ENCODE assay signal across 27 mouse cellular contexts in the genomic region with DNA sequence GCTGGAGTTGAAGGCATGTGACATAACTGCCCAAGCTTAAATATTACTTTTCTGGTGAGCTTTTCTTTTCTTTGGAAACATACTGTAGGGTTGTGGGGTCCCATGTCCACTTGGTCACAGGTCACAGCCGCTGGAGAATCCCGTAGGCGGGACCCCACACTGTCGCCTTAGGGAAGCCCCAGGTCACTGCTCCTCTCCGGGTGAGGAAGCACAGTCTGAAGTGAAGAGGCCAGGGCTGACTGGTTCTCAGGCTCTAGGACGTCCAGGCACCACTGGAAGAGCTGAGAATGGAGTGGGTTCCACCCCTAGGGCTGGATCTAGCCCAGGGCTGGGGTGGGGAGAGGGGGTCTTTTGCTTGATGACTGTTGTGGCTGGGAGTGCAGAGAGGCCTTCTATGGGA. TPM values are rescaled to one million over a fixed set of nuclear protein-coding genes. Genes with fewer than 3 reads are reported as not detected.
DNase-seq lines count a peak whose midpoint lies in the region; ATAC-seq and TF ChIP-seq lines count a peak whose summit lies in the region.
"Had no signal": no experiment of that assay in that cellular context is flagged by ENCODE, and none has a peak within 500 bp of the region (broad histone marks: within the 10 kb centered on the region; RNA-seq: fewer than 3 reads in every experiment).

No protein-coding gene starts in this region.

- peaks cover 2% of the 10 kb centered on the region; the same call in 1 of the 2 replicates for H3K4me1 ChIP-seq in heart, embryonic 10.5 days
- peaks cover 5% of the 10 kb centered on the region for H3K4me1 ChIP-seq in heart, embryonic 12.5 days (replicated peaks)
- H3K4me1 ChIP-seq in embryonic facial prominence, embryonic 15.5 days = no peaks in the 10 kb centered on the region
- H3K4me1 ChIP-seq in kidney, embryonic 14.5 days (ENCODE audit: control insufficient read depth, insufficient read depth, low read length) = no peaks in the 10 kb centered on the region
- H3K4me1 ChIP-seq in lung, postnatal 0 days (ENCODE audit: insufficient read depth, low read depth, low read length) = 0 out of 2 replicates have a peak, but pooled peaks cover 4% of the 10 kb centered on the region
- H3K4me1 ChIP-seq: forebrain, embryonic 13.5 days; hindbrain, embryonic 10.5 days; limb, embryonic 12.5 days; midbrain, embryonic 10.5 days had no signal

- no peaks in the 10 kb centered on the region for H3K27me3 ChIP-seq in heart, embryonic 10.5 days (ENCODE audit: insufficient read depth, poor library complexity, severe bottlenecking)
- H3K27me3 ChIP-seq in heart, embryonic 12.5 days (replicated peaks) = no peaks in the 10 kb centered on the region
- no peaks in the 10 kb centered on the region for H3K27me3 ChIP-seq in embryonic facial prominence, embryonic 15.5 days
- no peaks in the 10 kb centered on the region for H3K27me3 ChIP-seq in kidney, embryonic 14.5 days (ENCODE audit: control insufficient read depth, insufficient read depth, low read length)
- no peaks in the 10 kb centered on the region for H3K27me3 ChIP-seq in lung, postnatal 0 days (replicated peaks; ENCODE audit: insufficient read depth, low read length)
- H3K27me3 ChIP-seq: forebrain, embryonic 13.5 days; limb, embryonic 12.5 days; liver, embryonic 13.5 days; Patski had no signal

- no peak overlapping the region for H3K4me3 ChIP-seq in heart, embryonic 10.5 days
- no peak overlapping the region for H3K4me3 ChIP-seq in heart, embryonic 12.5 days
- no peak overlapping the region for H3K4me3 ChIP-seq in embryonic facial prominence, embryonic 15.5 days (replicated peaks)
- H3K4me3 ChIP-seq in kidney, embryonic 14.5 days (ENCODE audit: low read length) = no peak overlapping the region
- H3K4me3 ChIP-seq in lung, postnatal 0 days (ENCODE audit: low read depth, low read length) = no peak overlapping the region
- H3K4me3 ChIP-seq: forebrain, embryonic 13.5 days; hindbrain, embryonic 10.5 days; limb, embryonic 12.5 days; liver, embryonic 13.5 days; midbrain, embryonic 10.5 days had no signal

- no peak overlapping the region for H3K9ac ChIP-seq in heart, embryonic 12.5 days
- no peak overlapping the region for H3K9ac ChIP-seq in embryonic facial prominence, embryonic 15.5 days
- no peak overlapping the region for H3K9ac ChIP-seq in kidney, embryonic 14.5 days (ENCODE audit: low read depth, low read length)
- no peak overlapping the region for H3K9ac ChIP-seq in lung, postnatal 0 days (replicated peaks; ENCODE audit: low read depth)
- H3K9ac ChIP-seq: forebrain, embryonic 13.5 days; limb, embryonic 12.5 days; liver, embryonic 13.5 days had no signal

- peaks cover 18% of the 10 kb centered on the region for H3K36me3 ChIP-seq in heart, embryonic 10.5 days
- H3K36me3 ChIP-seq in heart, embryonic 12.5 days = peaks cover 34% of the 10 kb centered on the region
- peaks cover 13% of the 10 kb centered on the region for H3K36me3 ChIP-seq in embryonic facial prominence, embryonic 15.5 days
- H3K36me3 ChIP-seq in kidney, embryonic 14.5 days (ENCODE audit: control insufficient read depth, insufficient read depth, low read length) = peaks cover 9% of the 10 kb centered on the region
- H3K36me3 ChIP-seq in lung, postnatal 0 days (ENCODE audit: insufficient read depth, low read length) = peaks cover 4% of the 10 kb centered on the region; the same call in 1 of the 2 replicates
- H3K36me3 ChIP-seq: hindbrain, embryonic 10.5 days; midbrain, embryonic 10.5 days had no signal

- WGBS in heart, embryonic 10.5 days = 78% methylated on average over 6 of the region's 6 CpGs
- WGBS in heart, embryonic 12.5 days = 76% methylated on average over 6 of the region's 6 CpGs
- WGBS in embryonic facial prominence, embryonic 15.5 days = 81% methylated on average over 6 of the region's 6 CpGs
- 51% methylated on average over 6 of the region's 6 CpGs for WGBS in kidney, embryonic 14.5 days
- 79% methylated on average over 6 of the region's 6 CpGs for WGBS in lung, postnatal 0 days

- no peaks in the 10 kb centered on the region for H3K9me3 ChIP-seq in heart, embryonic 10.5 days
- H3K9me3 ChIP-seq in heart, embryonic 12.5 days (replicated peaks) = no peaks in the 10 kb centered on the region
- no peaks in the 10 kb centered on the region for H3K9me3 ChIP-seq in embryonic facial prominence, embryonic 15.5 days (replicated peaks)
- H3K9me3 ChIP-seq in kidney, embryonic 14.5 days (ENCODE audit: control insufficient read depth, low read length) = no peaks in the 10 kb centered on the region
- no peaks in the 10 kb centered on the region for H3K9me3 ChIP-seq in lung, postnatal 0 days (ENCODE audit: low read length)
- H3K9me3 ChIP-seq: forebrain, embryonic 13.5 days; hindbrain, embryonic 10.5 days; limb, embryonic 12.5 days; liver, embryonic 13.5 days; midbrain, embryonic 10.5 days had no signal

- TF ChIP-seq EP300 in lung, postnatal 0 days (IDR thresholded peaks at IDR 0.05) = no peak

- no peak for TF ChIP-seq CTCF in lung, postnatal 0 days (IDR thresholded peaks at IDR 0.05)

- intact Hi-C loops in left cerebral cortex, postnatal 25 days (cut with DNase I) = no loop called here

- DNase-seq in heart, embryonic 10.5 days (ENCODE audit: low spot score) = peak; percentile 57
- DNase-seq in kidney, postnatal 14 days = peak; percentile 35
- no peak for DNase-seq in lung, postnatal 0 days (ENCODE audit: low spot score)
- no peak for DNase-seq in frontal cortex, adult 2 months (ENCODE audit: extremely low spot score in 1 of 2, low spot score in 1 of 2)
- DNase-seq in left cerebral cortex, postnatal 25 days (ENCODE audit: low spot score in 2 of 2) = no peak
- DNase-seq: adrenal gland, postnatal 10 days; cerebellum, adult 9-10 months; cerebellum, postnatal 36 days; gastrocnemius, postnatal 25 days; heart, adult 18-20 months; heart, postnatal 14 days; liver, embryonic 13.5 days; lung, adult 2 months; lung, postnatal 14 days; right cerebral cortex, postnatal 25 days; thymus, adult 2 months; thymus, postnatal 4 days had no signal

- no peak overlapping the region for H3K4me2 ChIP-seq in heart, embryonic 12.5 days
- no peak overlapping the region for H3K4me2 ChIP-seq in embryonic facial prominence, embryonic 15.5 days (replicated peaks)
- H3K4me2 ChIP-seq in kidney, embryonic 14.5 days (replicated peaks; ENCODE audit: low read depth, low read length) = no peak overlapping the region
- H3K4me2 ChIP-seq in lung, postnatal 0 days (replicated peaks; ENCODE audit: low read depth, low read length) = no peak overlapping the region
- H3K4me2 ChIP-seq: forebrain, embryonic 13.5 days; limb, embryonic 12.5 days; liver, embryonic 13.5 days had no signal

- no peak overlapping the region for H3K27ac ChIP-seq in heart, embryonic 10.5 days
- no peak overlapping the region for H3K27ac ChIP-seq in heart, embryonic 12.5 days (ENCODE audit: poor library complexity, severe bottlenecking)
- H3K27ac ChIP-seq in embryonic facial prominence, embryonic 15.5 days (replicated peaks) = no peak overlapping the region
- H3K27ac ChIP-seq in kidney, embryonic 14.5 days (ENCODE audit: low read depth, low read length) = no peak overlapping the region
- H3K27ac ChIP-seq in lung, postnatal 0 days (ENCODE audit: low read length) = no peak overlapping the region
- H3K27ac ChIP-seq: forebrain, embryonic 13.5 days; hindbrain, embryonic 10.5 days; limb, embryonic 12.5 days; liver, embryonic 13.5 days; midbrain, embryonic 10.5 days had no signal

- ATAC-seq in heart, embryonic 12.5 days (ENCODE audit: insufficient number of reproducible peaks, low FRiP score) = no peak
- ATAC-seq in embryonic facial prominence, embryonic 15.5 days (ENCODE audit: insufficient number of reproducible peaks, low FRiP score, low TSS enrichment, low read depth) = peak; percentile 39; the same call in 1 of the 2 replicates
- peak; percentile 71 for ATAC-seq in kidney, embryonic 14.5 days (ENCODE audit: low FRiP score, low TSS enrichment)
- ATAC-seq in lung, postnatal 0 days = no peak
- ATAC-seq: forebrain, embryonic 13.5 days; hindbrain, embryonic 16.5 days; midbrain, embryonic 16.5 days; Patski had no signal

RNA-seq across cellular contexts. Expression of a gene that starts 11.6 kb away (rescaled TPM):
- 79.2 and 113 TPM in 2 replicates for polyA plus RNA-seq in heart, embryonic 10.5 days (2016; fragmentation: Nextera tagmentation; extraction: Ambion mirVana)
- 185 and 195 TPM in 2 replicates for polyA plus RNA-seq in heart, embryonic 12.5 days (2016; fragmentation: Nextera tagmentation; extraction: Ambion mirVana)
- polyA plus RNA-seq in embryonic facial prominence, embryonic 15.5 days (2015; fragmentation: Nextera tagmentation; extraction: Ambion mirVana) = 146 and 150 TPM in 2 replicates
- 104 and 108 TPM in 2 replicates for polyA plus RNA-seq in kidney, embryonic 14.5 days (2014; fragmentation: Nextera tagmentation; extraction: Ambion mirVana)
- polyA plus RNA-seq in lung, postnatal 0 days (2015; fragmentation: Nextera tagmentation; extraction: Ambion mirVana) = 65.7 and 66.6 TPM in 2 replicates
- 77.5 and 83.4 TPM in 2 replicates for polyA plus RNA-seq in frontal cortex, adult 2 months (2012; rRNA removed)
- total RNA-seq in left cerebral cortex, postnatal 25 days (2021) = 10 to 100 TPM; 61.8 TPM

Comparison
In these comparisons a context has a peak if more than half of its experiments do, and no peak if none do; other contexts are left out.
1. DNase-seq: peak in heart, embryonic 10.5 days (single experiment) and kidney, postnatal 14 days (single experiment); none in lung, postnatal 0 days (single experiment), frontal cortex, adult 2 months (0 of 2) and left cerebral cortex, postnatal 25 days (0 of 2).
2. ATAC-seq: peak in embryonic facial prominence, embryonic 15.5 days (single experiment) and kidney, embryonic 14.5 days (single experiment); none in heart, embryonic 12.5 days (single experiment) and lung, postnatal 0 days (single experiment).